Mouse (Mus musculus) liver, adult 2 months (tissue): ENCODE measurements at regions not wholly inside any gene's neighbourhood (a gene's known extent, or its start where the extent isn't known, plus 50 kb on each side); places are given as distances from the start of the nearest gene placed in this dataset.

Experiments used
- CTCF ChIP-seq: fragments of 200-500 bp; IDR thresholded peaks from 2 replicates; pipeline ENCODE4 v1.5.1; 2011; ENCODE audit warnings: low read depth, low read length, control low read depth
- POLR2A ChIP-seq: fragments of 200-500 bp; IDR thresholded peaks from 2 replicates; pipeline ENCODE4 v1.6.1; 2011; ENCODE audit warnings: low read length, control low read depth; ENCODE audit not compliant: insufficient read depth; ENCODE audit errors: extremely low read depth

- TF ChIP-seq POLR2A (no peak), CTCF (no peak)
These were observed 196.8 kb downstream of the Sgo2b start for GRCm38 (mm10) chr8:63755236-63755635.
